Mouse (Mus musculus): ENCODE measurements around the gene Gm12355. TPM values are rescaled to one million over a fixed set of nuclear protein-coding genes. Genes with fewer than 3 reads are reported as not detected.
A peak's percentile ranks its signal among the peaks of the same experiment; 100 is the strongest.

The Gm12355 gene
- total RNA-seq, 4 experiments from 2014 or later, result 12.1 to 20.0 (median 14.9) TPM

DNA sequence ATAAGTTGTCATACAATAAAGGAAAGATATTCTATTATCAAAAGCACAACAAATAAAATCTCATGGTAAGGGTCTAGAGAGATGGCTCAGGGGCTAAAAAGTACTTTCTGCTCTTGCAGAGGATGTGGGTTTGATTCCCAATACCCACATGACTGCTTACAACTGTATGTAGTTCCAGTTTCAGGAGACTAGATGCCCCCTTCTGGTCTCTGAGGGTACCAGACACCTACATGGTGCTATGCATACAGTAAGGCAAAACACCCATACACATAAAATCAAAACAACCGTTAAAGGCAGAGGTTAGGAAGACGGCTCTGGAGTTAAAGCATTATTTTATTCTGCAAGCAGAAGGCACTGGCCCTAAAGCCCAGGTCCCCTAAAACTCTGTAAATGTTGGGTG lies 21.5 kb downstream of the Gm12355 start:
- no peak for DNase-seq (ENCODE audit: low spot score in 2 of 2)

DNA sequence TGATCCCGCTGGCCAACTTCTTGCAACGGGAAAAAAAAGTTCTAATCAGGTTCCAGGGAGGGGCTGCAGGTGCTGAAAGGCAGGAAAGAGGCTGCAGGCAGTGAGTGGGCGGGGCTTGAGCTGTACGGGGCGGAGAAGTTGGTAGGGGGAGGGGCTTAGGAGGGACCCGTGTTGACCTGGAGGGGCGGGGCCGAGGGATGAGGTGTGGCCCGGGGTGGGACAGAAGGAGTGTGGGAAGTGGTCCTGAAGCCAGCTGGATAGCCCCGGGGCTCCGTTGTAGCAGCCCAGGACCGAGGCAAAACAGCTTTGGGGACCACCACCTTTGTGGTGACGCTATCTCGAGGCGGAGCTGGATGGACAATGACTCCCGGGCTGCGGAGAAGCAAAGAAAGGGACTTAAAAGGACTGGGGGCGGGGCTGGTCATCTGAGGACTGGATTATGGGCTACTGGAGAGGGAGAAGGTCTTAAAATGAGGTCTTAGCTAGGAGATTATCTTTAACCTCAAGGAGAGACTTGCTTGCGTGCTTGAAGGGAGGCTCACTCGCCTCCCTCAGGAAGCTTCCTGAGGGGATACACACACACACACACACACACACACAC lies 23.3 kb downstream of the Gm12355 start:
- DNase-seq (ENCODE audit: low spot score in 2 of 2), result no peak

DNA sequence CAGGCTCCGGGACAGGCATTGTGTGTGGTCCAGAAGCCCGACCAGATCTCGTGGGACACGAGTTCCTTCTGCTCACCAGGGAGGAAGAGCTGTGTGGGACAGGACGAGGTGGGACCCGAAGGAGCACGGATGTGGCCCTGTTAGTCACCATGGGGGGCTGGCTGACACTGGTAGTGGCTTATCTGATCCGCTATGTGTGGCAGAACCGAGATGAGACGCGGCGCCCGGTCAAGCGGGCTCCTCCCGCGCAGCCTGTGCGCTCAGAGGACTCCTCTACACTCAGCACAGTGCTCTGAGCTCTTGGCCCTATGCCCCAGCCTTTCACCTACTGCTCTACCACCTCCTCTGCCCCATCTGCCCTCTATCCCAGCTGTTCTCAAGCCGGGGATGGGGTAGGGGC lies 26.2 kb downstream of the Gm12355 start:
- no peak for DNase-seq (ENCODE audit: low spot score in 2 of 2)

DNA sequence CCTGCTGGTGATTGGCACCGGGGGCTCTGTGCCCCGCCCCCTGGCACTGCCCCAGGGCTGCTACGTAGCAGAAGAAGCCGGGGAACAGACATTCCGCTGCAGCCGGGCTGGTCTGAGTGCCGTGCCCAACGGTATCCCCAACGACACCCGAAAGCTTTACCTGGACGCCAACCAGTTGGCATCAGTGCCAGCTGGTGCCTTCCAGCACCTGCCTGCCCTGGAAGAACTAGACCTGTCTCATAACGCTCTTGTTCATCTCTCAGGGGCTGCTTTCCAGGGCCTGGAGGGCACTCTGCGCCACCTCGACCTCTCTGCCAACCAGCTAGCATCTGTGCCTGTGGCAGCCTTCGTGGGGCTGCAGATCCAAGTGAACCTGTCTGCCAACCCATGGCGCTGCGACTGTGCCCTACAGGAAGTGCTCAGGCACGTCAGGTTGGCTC lies 26.6 kb downstream of the Gm12355 start:
- no peak for DNase-seq (ENCODE audit: low spot score in 2 of 2)

DNA sequence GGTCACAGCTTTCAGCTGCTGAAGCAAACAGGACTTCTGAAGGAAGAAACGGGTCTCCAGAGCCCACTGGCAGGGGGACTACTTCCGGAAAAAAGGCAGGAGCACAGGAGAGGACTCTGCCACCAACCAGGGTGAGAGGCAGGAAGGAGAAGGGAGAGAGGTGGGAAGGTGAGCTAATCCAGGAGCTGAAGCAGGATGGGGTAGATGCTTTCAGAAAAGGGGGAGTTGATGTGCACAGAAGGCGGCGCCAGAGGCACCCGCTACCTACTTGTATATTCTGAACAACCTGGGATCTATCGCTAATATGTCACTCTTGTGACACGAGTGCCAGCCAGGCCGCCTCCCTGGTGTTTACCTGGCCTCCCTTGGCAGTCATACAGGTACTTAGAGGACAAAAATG lies 27.5 kb downstream of the Gm12355 start, which contains the start of gene Lrrc3c:
Gene Lrrc3c (plus strand): TSS at position 301 of the 400 bp plus-strand sequence.
- no peak for DNase-seq (ENCODE audit: low spot score in 2 of 2)

- DNase-seq (ENCODE audit: low spot score in 2 of 2), result no peak
These were observed 28.1 kb downstream of the Gm12355 start for GRCm38 (mm10) chr11:98597363-98597762.

DNA sequence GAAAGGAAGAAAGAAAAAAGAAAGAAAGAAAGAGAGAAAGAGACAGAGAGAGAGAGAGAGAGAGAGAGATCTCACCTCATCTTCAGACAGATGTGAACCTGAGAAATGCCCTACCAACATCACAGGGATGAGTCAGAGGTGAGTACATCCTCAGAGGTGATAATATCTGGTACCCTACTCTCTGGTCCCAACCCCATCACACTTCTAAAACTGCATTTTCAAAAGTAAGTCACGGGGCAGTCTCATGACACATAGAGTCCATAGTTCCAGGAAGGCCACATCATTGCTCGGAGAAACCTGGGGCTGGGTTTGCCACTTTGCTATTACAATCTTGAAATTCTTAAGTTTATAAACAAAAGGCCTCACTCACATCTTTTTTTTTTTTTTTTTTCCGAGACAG lies 29.5 kb downstream of the Gm12355 start:
- DNase-seq (ENCODE audit: low spot score in 2 of 2), result no peak

DNA sequence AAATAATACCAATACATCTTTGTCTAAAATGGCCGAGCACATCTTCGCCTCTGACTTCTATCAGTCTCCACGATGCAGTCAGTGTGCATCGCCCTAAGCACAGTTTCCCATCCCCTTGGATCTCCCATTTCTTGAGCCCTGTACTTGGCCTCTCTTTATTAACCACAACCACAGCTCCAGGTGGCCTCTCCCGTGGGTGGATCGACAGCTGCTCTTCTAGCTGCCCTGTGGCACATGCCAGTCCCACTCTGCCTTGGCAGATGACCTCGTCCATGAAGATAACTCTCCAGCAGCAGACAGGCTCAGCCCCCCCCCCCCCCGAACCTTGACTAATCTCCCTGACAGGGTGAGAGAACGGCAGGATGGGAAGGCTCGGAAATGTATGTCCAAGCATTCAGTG lies 30.0 kb downstream of the Gm12355 start:
- DNase-seq (ENCODE audit: low spot score in 2 of 2), result no peak

- DNase-seq (ENCODE audit: low spot score in 2 of 2), result no peak
These were observed 30.4 kb downstream of the Gm12355 start for GRCm38 (mm10) chr11:98595021-98595420.

GRCm38 (mm10) chr11:98590548-98591445 lies 34.7 kb downstream of the Gm12355 start:
- no peak for DNase-seq (ENCODE audit: low spot score in 2 of 2)

DNA sequence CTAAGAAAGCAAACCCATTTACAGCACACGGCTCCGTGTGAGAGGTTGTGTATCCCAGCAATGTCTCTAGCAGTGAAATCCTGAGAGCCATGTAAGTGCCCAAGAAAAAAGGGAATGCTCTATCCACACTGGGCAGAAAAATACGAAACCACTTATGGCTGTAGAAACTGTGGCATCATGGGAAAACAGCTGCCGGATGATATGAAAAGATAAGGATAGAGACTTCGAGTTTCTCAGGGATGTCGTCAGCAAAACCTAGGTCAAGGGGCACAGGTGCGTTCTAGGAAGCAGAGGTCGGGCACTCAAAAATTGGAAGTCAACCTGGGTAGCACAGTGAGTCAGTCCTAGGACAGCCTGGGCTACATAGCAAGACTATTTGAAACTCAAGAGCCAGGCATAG lies 36.2 kb downstream of the Gm12355 start:
- DNase-seq (ENCODE audit: low spot score in 2 of 2), result no peak

GRCm38 (mm10) chr11:98588833-98589281 lies 36.6 kb downstream of the Gm12355 start:
- no peak for DNase-seq (ENCODE audit: low spot score in 2 of 2)

DNA sequence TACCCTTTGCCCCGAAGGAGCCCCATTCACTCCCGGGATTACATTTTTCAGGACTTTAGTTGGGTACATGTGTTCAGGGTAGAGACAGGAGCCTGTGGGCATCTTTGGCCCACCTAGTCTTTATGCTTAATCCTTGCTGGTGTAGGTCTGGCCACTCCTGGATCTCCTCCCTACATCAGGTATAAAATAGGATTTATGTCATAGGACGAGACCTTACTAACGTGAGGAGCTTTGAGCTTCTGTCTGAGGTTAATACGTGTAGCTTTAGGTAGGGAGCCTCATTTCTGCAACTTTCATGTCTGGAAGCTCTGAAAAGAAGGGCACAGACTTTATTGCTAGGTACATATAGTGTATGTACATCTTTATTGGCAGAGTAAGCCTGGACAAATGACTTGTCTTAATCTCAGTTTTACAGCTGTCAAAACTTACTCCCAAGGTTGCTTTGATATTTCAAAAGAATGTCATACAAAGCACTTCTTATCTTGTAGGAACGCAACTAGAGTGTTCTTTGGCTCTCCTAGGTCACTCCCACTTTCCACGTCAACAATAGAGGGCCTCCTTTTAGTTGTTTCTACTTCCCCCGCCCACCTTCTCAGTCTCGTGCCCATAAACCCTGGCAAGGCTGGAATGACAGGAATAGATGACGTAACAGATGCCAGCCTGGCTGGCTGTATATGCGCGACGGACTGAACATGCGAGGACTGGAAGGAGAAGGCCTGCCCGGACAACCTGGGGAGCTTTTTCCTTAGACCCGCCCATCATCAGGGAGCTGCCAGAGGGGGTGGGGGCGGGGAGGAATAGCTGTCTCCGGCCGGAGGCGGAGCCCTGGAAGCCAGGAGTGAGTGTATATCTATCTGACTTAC lies 37.5 kb downstream of the Gm12355 start:
- peak; percentile 41 to 50 for DNase-seq (ENCODE audit: low spot score in 2 of 2)

GRCm38 (mm10) chr11:98586892-98587563 lies 38.4 kb downstream of the Gm12355 start, which contains the start of gene Ormdl3:
TSS of gene Ormdl3 (minus strand) at chr11:98587368.
- peak; percentile 97 for DNase-seq (ENCODE audit: low spot score in 2 of 2)

DNA sequence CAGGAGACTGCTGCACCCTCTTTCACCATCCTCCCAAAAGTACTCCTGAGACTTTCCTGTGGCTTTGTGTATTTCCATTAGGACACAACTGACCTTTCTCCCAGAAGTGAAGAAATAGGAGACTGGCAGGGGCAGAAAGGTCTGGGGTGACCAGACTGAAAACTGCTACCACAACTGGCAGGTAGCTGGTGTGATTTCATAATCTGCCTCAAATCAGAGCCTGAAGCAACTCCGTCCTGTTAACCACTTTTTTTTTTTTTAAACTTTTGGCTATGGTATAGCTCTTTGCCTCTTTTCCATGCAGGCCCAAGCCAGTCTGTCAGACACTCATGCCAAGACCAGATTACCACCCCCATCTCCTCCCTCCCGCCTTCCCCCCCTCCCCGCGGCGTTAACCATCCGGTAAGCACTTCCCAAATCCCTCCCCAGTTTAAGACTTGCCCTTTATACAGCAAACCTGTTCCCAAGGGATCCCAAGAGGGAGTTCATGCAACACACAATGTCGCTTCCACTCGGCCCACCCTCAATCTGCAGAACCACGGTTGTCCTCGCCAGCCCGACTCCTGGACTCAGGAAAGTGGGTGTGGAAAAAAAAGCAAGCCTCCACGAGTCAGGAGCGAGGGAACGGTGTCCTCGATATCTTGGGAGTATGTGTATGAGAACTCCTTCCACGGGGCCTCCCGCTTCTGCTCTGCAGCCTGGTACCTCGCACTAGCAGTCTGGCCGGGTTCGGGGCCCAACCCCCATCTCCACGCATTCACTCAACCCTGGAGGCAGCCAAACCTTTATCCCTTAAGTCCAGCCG lies 39.2 kb downstream of the Gm12355 start:
- DNase-seq (ENCODE audit: low spot score in 2 of 2), result peak in 1 of 2 experiments; percentile 24

- DNase-seq (ENCODE audit: low spot score in 2 of 2), result no peak
These were observed 40.8 kb downstream of the Gm12355 start for GRCm38 (mm10) chr11:98584629-98585177.

- DNase-seq (ENCODE audit: low spot score in 2 of 2), result no peak
These were observed 41.3 kb downstream of the Gm12355 start for GRCm38 (mm10) chr11:98584146-98584545.

GRCm38 (mm10) chr11:98583571-98583970 lies 41.9 kb downstream of the Gm12355 start:
- no peak for DNase-seq (ENCODE audit: low spot score in 2 of 2)

- no peak for DNase-seq (ENCODE audit: low spot score in 2 of 2)
These were observed 42.3 kb downstream of the Gm12355 start for GRCm38 (mm10) chr11:98583265-98583552.

Measured in layer of hippocampus, adult 8-10 months (tissue).